Mouse (Mus musculus) cortical plate, adult 2 months (tissue): ENCODE results near the gene Stmnd1.

Experiments
- CTCF ChIP-seq: fragments of 200-500 bp; IDR thresholded peaks from 2 replicates; pipeline ENCODE4 v1.5.1; 2011; ENCODE audit warnings: mild to moderate bottlenecking, control low read depth, low read length; ENCODE audit not compliant: insufficient read depth; ENCODE audit errors: extremely low read depth
- POLR2A ChIP-seq: fragments of 200-500 bp; IDR thresholded peaks from 2 replicates; pipeline ENCODE4 v1.6.1; 2011; ENCODE audit warnings: mild to moderate bottlenecking, low read length, control low read depth; ENCODE audit not compliant: insufficient read depth; ENCODE audit errors: extremely low read depth

GRCm38 (mm10) chr13:46287801-46288200 lies 14.3 kb downstream of the Stmnd1 start:
- no peak for TF ChIP-seq CTCF
- no peak for TF ChIP-seq POLR2A
